Mouse (Mus musculus): ENCODE measurements at regions not wholly inside any gene's neighbourhood (a gene's known extent, or its start where the extent isn't known, plus 50 kb on each side); places are given as distances from the start of the nearest gene placed in this dataset.

DNA sequence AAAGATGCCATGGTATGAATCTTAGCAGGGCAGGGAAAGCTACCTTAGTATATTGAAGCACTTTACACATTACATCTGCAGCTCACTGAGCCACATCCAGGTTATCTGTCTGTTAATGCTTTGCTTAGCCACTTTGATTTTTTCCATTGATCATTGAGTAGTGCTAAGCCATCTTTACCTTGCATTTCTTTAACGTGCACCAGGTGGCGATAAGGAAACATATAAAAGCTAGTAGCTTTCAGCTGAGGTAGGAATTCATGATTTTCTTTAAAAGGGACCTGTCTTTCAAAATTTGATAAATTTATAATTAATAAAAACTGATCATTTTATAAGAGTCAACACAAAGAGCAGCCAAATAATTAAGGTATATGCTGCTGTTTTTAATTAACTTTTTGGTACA is 426.3 kb upstream of the Tpk1 start:
- no peak overlapping the region for H3K4me3 ChIP-seq (replicated peaks; ENCODE audit: low read depth, low read length)
- H3K4me1 ChIP-seq (replicated peaks; ENCODE audit: insufficient read depth, low read length) = no peaks in the 10 kb centered on the region
- no peaks in the 10 kb centered on the region for H3K9me3 ChIP-seq (replicated peaks; ENCODE audit: low read length)
- H3K9ac ChIP-seq (ENCODE audit: low read depth, low read length) = no peak overlapping the region
- peak; percentile 53 for TF ChIP-seq CTCF (IDR thresholded peaks at IDR 0.05; ENCODE audit: low read depth)
- 37% methylated on average over 2 of the region's 2 CpGs for WGBS
- H3K27me3 ChIP-seq (ENCODE audit: insufficient read depth, low read length) = no peaks in the 10 kb centered on the region
- ATAC-seq (replicated peaks; ENCODE audit: low FRiP score, low read depth) (no peak), DNase-seq (ENCODE audit: low spot score) (peak; percentile 21)
- H3K4me2 ChIP-seq (ENCODE audit: low read length) = no peak overlapping the region
- H3K27ac ChIP-seq = no peak overlapping the region
- H3K36me3 ChIP-seq (ENCODE audit: insufficient read depth, low read length) = no peaks in the 10 kb centered on the region

DNA sequence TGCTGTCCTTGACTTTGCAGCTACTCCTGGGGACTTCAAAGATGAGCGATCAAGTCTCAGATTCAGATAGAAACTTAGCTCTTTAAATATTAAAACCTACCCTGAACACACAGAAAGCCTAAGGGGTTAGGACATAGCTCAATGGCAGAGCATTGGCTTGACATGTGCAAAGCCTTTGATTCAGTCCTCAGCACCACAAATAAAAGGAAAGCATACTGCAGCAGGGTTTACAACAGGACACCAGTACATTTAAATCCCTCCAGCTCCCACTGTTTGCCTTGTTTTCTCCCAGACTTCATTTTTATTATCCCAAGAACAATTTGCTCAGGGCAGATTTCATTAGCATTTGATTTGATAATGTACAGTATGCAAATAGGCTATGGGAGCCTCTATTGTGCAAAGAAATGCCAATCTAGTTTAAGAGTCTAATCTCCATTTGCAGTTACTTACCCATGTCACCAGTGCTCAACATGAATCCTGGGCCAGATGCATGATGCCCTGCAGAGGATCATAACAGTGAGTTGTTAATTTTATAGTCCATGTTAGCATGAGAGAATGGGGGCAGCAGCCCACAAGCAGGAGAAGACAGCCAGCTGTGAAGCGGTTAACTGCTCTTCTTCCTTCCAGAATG is 416.0 kb upstream of the Tpk1 start:
- Histone ChIP-seq H3K9me3 (replicated peaks; ENCODE audit: low read length) (no peaks in the 10 kb centered on the region), H3K4me3 (replicated peaks; ENCODE audit: low read depth, low read length) (no peak overlapping the region), H3K36me3 (ENCODE audit: insufficient read depth, low read length) (no peaks in the 10 kb centered on the region), H3K9ac (ENCODE audit: low read depth, low read length) (no peak overlapping the region), H3K4me1 (replicated peaks; ENCODE audit: insufficient read depth, low read length) (no peaks in the 10 kb centered on the region), H3K27me3 (ENCODE audit: insufficient read depth, low read length) (no peaks in the 10 kb centered on the region), H3K4me2 (ENCODE audit: low read length) (no peak overlapping the region), H3K27ac (no peak overlapping the region)
- WGBS = 95% methylated on average over 2 of the region's 2 CpGs
- no peak for ATAC-seq (replicated peaks; ENCODE audit: low FRiP score, low read depth)
- no peak for TF ChIP-seq CTCF (IDR thresholded peaks at IDR 0.05; ENCODE audit: low read depth)
- DNase-seq (ENCODE audit: low spot score) = no peak

DNA sequence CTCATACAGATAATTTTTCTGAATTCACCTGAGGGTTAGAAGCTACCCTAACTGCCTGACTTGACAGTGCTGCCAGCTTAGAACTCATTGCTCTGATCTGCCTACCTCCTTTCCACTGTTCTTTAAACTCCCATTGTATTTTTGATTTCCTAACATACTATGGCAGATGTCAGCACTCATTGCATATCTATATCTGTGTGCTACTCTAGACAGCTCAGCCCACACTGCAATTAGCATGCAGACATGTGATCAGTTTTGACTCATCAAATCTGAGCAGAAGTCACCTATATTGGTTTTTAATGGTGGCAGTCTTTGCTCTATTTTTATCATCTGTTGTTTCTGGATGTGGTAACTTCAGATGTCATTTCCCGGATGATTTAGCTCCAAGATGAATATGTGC is 407.0 kb upstream of the Tpk1 start:
- no peak for TF ChIP-seq CTCF (IDR thresholded peaks at IDR 0.05; ENCODE audit: low read depth)
- H3K36me3 ChIP-seq (ENCODE audit: insufficient read depth, low read length) = no peaks in the 10 kb centered on the region
- no peak for DNase-seq (ENCODE audit: low spot score)
- H3K4me2 ChIP-seq (ENCODE audit: low read length) = no peak overlapping the region
- no peaks in the 10 kb centered on the region for H3K27me3 ChIP-seq (ENCODE audit: insufficient read depth, low read length)
- H3K9me3 ChIP-seq (replicated peaks; ENCODE audit: low read length) = no peaks in the 10 kb centered on the region
- ATAC-seq (replicated peaks; ENCODE audit: low FRiP score, low read depth) = no peak
- H3K9ac ChIP-seq (ENCODE audit: low read depth, low read length) = no peak overlapping the region
- WGBS = 79% methylated on average over 1 of the region's 1 CpGs
- no peak overlapping the region for H3K4me3 ChIP-seq (replicated peaks; ENCODE audit: low read depth, low read length)
- H3K27ac ChIP-seq = no peak overlapping the region
- no peaks in the 10 kb centered on the region for H3K4me1 ChIP-seq (replicated peaks; ENCODE audit: insufficient read depth, low read length)

DNA sequence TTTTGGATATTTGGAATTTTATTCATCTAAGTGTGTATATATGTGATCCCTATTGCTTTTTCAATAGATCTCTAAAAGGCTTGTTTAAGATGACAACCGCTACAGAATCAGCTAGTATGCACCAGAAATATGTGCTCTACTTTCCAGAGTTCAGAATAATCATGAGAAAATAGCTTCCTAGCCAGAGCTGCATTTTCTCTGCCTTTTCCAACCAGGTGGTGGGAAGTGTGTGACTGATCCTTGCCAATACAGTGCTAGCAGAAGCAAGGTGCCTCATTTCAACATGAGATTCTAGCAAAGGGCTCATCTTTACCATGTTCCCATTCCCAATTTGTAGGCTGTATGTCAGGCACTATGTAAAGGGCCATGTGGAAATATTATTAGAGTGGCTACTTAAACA is 401.8 kb upstream of the Tpk1 start:
- H3K9me3 ChIP-seq (replicated peaks; ENCODE audit: low read length) = no peaks in the 10 kb centered on the region
- DNase-seq (ENCODE audit: low spot score) (no peak), ATAC-seq (replicated peaks; ENCODE audit: low FRiP score, low read depth) (no peak)
- no peak for TF ChIP-seq CTCF (IDR thresholded peaks at IDR 0.05; ENCODE audit: low read depth)
- H3K27me3 ChIP-seq (ENCODE audit: insufficient read depth, low read length) = no peaks in the 10 kb centered on the region
- no peak overlapping the region for H3K9ac ChIP-seq (ENCODE audit: low read depth, low read length)
- H3K4me2 ChIP-seq (ENCODE audit: low read length) = no peak overlapping the region
- H3K4me3 ChIP-seq (replicated peaks; ENCODE audit: low read depth, low read length) = no peak overlapping the region
- no peaks in the 10 kb centered on the region for H3K4me1 ChIP-seq (replicated peaks; ENCODE audit: insufficient read depth, low read length)
- no peak overlapping the region for H3K27ac ChIP-seq
- 90% methylated on average over 1 of the region's 1 CpGs for WGBS
- H3K36me3 ChIP-seq (ENCODE audit: insufficient read depth, low read length) = no peaks in the 10 kb centered on the region

Measured in kidney, postnatal 0 days (tissue).